Mouse (Mus musculus) hindbrain, embryonic 10.5 days (tissue): ENCODE measurements at regions not wholly inside any gene's neighbourhood (a gene's known extent, or its start where the extent isn't known, plus 50 kb on each side); places are given as distances from the start of the nearest gene placed in this dataset.
A peak's percentile ranks its signal among the peaks of the same experiment; 100 is the strongest.
"Not testable (repeated sequence)": the region's sequence is repeated elsewhere in the genome, so short reads cannot be mapped to it uniquely, and the experiment has no call there.

ENCODE experiments used
- DNase-seq: peaks from one replicate; pipeline ENCODE4 v3.0.0-alpha.2; 2017; ENCODE audit warnings: low spot score
- H3K27ac ChIP-seq: fragments of 300-500 bp; sonication (generic); 2 replicates; pipeline ENCODE4 v1.5.1; 2016; ENCODE audit warnings: mild to moderate bottlenecking, moderate library complexity
- H3K27me3 ChIP-seq: fragments of 300-500 bp; sonication (generic); 2 replicates; pipeline ENCODE4 v1.6.1; 2016; ENCODE audit warnings: mild to moderate bottlenecking; ENCODE audit not compliant: poor library complexity, insufficient read depth, severe bottlenecking
- H3K36me3 ChIP-seq: fragments of 300-500 bp; sonication (generic); 2 replicates; pipeline ENCODE4 v1.6.1; 2016; ENCODE audit warnings: mild to moderate bottlenecking, moderate library complexity
- H3K4me1 ChIP-seq: fragments of 300-500 bp; sonication (generic); replicated peaks from 2 replicates; pipeline ENCODE4 v1.6.1; 2016; ENCODE audit warnings: mild to moderate bottlenecking
- H3K4me3 ChIP-seq: fragments of 300-500 bp; sonication (generic); 2 replicates; pipeline ENCODE4 v1.5.1; 2016; ENCODE audit warnings: mild to moderate bottlenecking, moderate library complexity
- H3K9me3 ChIP-seq: fragments of 300-500 bp; sonication (generic); 2 replicates; pipeline ENCODE4 v1.6.1; 2016; ENCODE audit warnings: mild to moderate bottlenecking, moderate library complexity
- WGBS: fragments of 180-500 bp; shearing (Covaris S2); methylation state at CpG from one replicate; pipeline ENCODE4 v1.1.7; 2016; 5-methylcytosine and 5-hydroxymethylcytosine counted together

DNA sequence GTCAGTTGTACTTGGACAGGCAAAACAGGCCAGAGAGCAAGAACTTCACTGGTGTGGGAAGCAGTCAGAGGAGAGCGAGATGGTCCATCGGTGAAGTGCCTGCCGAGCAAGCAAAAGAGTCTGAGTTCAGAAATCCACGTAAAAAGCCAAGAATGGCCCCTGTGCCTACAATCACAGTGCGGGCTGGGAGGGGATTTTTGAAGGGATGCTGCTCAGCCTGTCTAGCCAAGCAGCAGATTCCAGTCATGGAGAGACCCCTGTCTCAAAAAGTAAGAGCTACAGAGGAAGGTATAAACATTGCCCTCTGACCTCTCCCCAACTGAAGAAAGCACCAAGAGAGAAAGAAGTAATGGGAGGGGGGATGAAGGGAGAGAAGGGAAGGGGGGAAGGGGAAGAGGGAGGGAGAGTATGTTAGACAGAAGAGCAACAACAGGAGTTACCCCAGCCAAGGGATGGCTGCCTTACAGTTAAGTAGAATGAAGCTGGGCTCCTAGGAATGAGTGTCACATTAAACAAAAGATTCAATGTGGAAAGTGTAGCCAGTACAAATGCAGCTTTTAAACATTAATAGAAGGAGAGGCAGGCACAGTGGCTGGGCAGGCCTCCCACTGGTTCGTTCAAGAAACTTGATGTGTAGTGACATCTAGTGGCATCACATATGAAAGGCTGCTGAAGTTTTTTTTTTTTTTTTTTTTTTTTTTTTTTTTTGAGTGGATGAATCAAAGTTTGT is 130.2 kb downstream of the Srek1 start:
- no peaks in the 10 kb centered on the region for H3K9me3 ChIP-seq
- H3K36me3 ChIP-seq, result no peaks in the 10 kb centered on the region
- H3K4me1 ChIP-seq, result peaks cover 10% of the 10 kb centered on the region
- WGBS, result 42% methylated on average over 6 of the region's 6 CpGs
- peak; percentile 16 for DNase-seq
- H3K27ac ChIP-seq, result peak overlapping the region; percentile 45
- no peaks in the 10 kb centered on the region for H3K27me3 ChIP-seq
- H3K4me3 ChIP-seq, result no peak overlapping the region

DNA sequence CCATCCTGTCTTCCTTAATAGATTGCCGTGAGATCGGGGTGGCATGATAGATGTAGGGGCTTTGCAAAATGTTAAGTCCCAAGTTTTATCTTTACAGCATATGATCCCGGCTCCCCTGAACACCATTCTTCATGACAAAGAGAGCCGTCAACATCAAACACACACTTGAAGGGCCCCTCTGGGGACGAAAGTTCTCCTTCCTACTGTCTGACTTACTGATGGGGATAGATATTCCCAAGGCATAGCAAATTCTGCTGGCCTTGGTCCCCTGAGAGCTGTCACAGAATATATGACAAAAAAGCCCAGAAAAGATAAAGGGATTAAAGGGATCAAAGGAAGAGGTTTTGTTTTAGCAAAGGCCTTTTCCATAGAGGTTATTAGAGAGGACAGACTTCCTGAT is 130.9 kb downstream of the Srek1 start:
- no peaks in the 10 kb centered on the region for H3K36me3 ChIP-seq
- no peak overlapping the region for H3K4me3 ChIP-seq
- 53% methylated on average over 5 of the region's 5 CpGs for WGBS
- H3K4me1 ChIP-seq, result peaks cover 10% of the 10 kb centered on the region
- DNase-seq, result no peak
- 0 out of 2 replicates have a peak overlapping the region, but pooled peaks have one; percentile 45 for H3K27ac ChIP-seq
- no peaks in the 10 kb centered on the region for H3K27me3 ChIP-seq
- no peaks in the 10 kb centered on the region for H3K9me3 ChIP-seq

DNA sequence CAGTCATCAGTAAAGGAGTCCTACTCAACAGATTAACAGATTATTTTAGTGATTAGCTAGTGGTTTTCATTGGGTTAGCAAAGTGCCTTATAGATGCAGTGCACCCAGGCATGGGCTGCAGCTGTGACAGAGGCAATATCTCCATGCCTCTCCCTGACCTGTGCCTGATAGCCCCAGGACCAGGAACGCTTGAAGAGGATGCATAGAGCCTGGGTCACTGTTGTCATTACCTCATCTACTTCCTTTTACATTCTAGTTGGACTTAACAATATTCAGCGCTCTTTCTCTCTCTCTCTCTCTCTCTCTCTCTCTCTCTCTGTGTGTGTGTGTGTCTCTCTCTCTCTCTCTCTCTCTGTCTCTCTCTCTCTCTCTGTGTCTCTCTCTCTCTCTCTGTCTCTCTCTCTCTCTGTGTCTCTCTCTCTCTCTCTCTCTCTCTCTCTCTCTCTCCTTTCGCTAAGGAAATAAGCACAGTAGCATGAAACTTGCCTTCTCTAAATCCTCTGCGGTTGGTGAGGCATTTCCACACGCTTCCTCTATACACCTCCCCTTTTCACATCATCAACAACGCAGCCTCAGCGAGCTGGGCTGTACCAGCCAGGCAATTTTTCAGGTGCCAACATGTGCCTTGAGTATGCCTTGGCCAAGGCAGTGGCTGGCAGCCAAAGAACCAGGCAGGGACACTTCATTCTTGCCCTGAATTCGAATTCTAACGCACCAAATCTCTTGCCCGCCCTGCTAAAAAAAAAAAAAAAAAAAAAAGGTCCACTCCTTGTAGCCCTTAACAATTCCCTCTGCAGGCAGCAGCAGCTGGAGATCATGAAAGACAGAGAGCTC is 131.6 kb downstream of the Srek1 start:
- H3K4me1 ChIP-seq, result peaks cover 10% of the 10 kb centered on the region
- no peaks in the 10 kb centered on the region for H3K9me3 ChIP-seq
- H3K27me3 ChIP-seq, result no peaks in the 10 kb centered on the region
- H3K4me3 ChIP-seq, result no peak overlapping the region
- 74% methylated on average over 10 of the region's 10 CpGs for WGBS
- DNase-seq, result no peak
- H3K36me3 ChIP-seq, result no peaks in the 10 kb centered on the region
- no peak overlapping the region for H3K27ac ChIP-seq

DNA sequence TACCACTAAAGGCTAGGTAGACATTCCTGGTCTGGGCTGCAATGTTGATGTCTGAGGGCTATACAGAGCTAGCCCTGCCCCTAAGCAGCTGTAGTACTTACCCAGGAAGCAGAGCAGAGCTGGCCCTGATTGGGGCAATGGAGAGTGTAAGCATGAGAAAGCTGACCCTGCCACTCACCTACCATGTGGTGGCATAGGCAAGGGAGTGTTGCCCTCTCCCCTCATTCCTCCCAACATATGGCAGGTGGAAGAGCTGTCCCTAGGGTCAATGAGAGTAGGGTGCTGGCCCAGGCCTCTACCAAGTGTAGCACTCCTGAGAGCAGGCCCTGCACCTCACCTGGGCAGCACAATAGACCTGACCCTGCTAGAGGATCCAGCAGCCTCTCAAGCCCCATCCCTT is 136.4 kb downstream of the Srek1 start:
- Histone ChIP-seq H3K9me3 (no peaks in the 10 kb centered on the region), H3K4me3 (no peak overlapping the region), H3K4me1 (no peaks in the 10 kb centered on the region), H3K27ac (no peak overlapping the region), H3K27me3 (no peaks in the 10 kb centered on the region), H3K36me3 (no peaks in the 10 kb centered on the region)
- no peak for DNase-seq

- no peak for DNase-seq
- Histone ChIP-seq H3K27ac (no peak overlapping the region), H3K4me3 (no peak overlapping the region), H3K36me3 (no peaks in the 10 kb centered on the region), H3K4me1 (no peaks in the 10 kb centered on the region), H3K9me3 (no peaks in the 10 kb centered on the region), H3K27me3 (no peaks in the 10 kb centered on the region)
- WGBS, result 90% methylated on average over 3 of the region's 3 CpGs
Measured at GRCm38 (mm10) chr13:103637414-103637813, 137.0 kb downstream of the Srek1 start.

- Histone ChIP-seq H3K36me3 (no peaks in the 10 kb centered on the region), H3K4me3 (no peak overlapping the region), H3K27ac (no peak overlapping the region), H3K4me1 (no peaks in the 10 kb centered on the region), H3K27me3 (no peaks in the 10 kb centered on the region), H3K9me3 (no peaks in the 10 kb centered on the region)
- DNase-seq, result no peak
- 90% methylated on average over 2 of the region's 2 CpGs for WGBS
Measured at GRCm38 (mm10) chr13:103636595-103636994, 137.8 kb downstream of the Srek1 start.

- Histone ChIP-seq H3K36me3 (no peaks in the 10 kb centered on the region), H3K27ac (no peak overlapping the region), H3K9me3 (no peaks in the 10 kb centered on the region), H3K4me3 (no peak overlapping the region), H3K4me1 (no peaks in the 10 kb centered on the region), H3K27me3 (no peaks in the 10 kb centered on the region)
- no peak for DNase-seq
- WGBS, result 86% methylated on average over 2 of the region's 2 CpGs
Measured at GRCm38 (mm10) chr13:103623810-103624209, 150.6 kb downstream of the Srek1 start.

- 74% methylated on average over 6 of the region's 6 CpGs for WGBS
- Histone ChIP-seq H3K4me3 (no peak overlapping the region), H3K27me3 (no peaks in the 10 kb centered on the region), H3K4me1 (no peaks in the 10 kb centered on the region), H3K27ac (no peak overlapping the region), H3K36me3 (no peaks in the 10 kb centered on the region), H3K9me3 (no peaks in the 10 kb centered on the region)
- no peak for DNase-seq
Measured at GRCm38 (mm10) chr13:103623319-103623718, 151.1 kb downstream of the Srek1 start.

DNA sequence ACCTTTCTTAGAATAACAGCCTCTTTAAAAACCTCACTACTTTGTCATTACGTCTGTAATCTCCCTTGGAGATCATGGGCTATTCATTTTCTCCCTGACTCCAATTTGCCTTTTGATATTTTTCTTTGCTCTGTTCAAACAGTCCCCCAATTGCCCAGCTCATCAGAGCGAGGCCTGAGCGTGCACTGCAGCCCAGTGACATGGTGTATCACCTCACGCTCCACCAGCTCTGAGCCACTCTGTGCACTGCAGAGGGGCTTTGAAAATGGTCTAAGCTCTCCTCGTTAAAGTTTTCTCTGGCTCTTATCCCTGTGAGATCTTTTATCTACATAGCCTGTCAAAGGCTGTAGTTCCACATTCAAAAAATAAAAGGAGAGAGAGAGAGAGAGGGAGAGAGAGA is 152.1 kb downstream of the Srek1 start:
- no peaks in the 10 kb centered on the region for H3K36me3 ChIP-seq
- WGBS, result 45% methylated on average over 5 of the region's 5 CpGs
- DNase-seq, result no peak
- H3K4me1 ChIP-seq, result no peaks in the 10 kb centered on the region
- no peaks in the 10 kb centered on the region for H3K27me3 ChIP-seq
- no peaks in the 10 kb centered on the region for H3K9me3 ChIP-seq
- no peak overlapping the region for H3K27ac ChIP-seq
- H3K4me3 ChIP-seq, result no peak overlapping the region

DNA sequence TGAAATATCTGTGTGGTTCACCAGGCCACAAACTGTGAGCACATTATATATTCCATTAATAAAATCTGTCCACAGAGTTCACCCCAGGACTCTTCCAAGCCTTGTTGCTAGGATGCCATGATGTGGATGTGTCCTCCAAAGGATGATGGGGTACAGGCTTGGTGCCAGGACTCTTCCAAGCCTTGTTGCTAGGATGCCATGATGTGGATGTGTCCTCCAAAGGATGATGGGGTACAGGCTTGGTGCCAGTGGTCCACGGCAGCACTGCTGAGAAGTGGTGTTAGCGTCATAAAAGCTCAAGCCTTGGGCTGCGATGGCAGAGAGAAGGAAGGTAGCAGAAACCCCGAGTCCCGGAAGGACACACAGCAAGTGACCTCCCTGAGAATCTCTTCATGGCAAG is 153.4 kb downstream of the Srek1 start:
- not testable (repeated sequence) for H3K4me3 ChIP-seq
- 91% methylated on average over 5 of the region's 5 CpGs for whole genome bisulfite sequencing

GRCm38 (mm10) chr13:103613333-103613725 is 161.1 kb downstream of the Srek1 start:
- Histone ChIP-seq H3K27me3 (no peaks in the 10 kb centered on the region), H3K27ac (no peak overlapping the region), H3K4me3 (no peak overlapping the region), H3K36me3 (no peaks in the 10 kb centered on the region), H3K4me1 (peaks cover 16% of the 10 kb centered on the region), H3K9me3 (no peaks in the 10 kb centered on the region)
- 89% methylated on average over 10 of the region's 10 CpGs for WGBS
- no peak for DNase-seq

More for the DNA sequence above, 153.4 kb downstream of the Srek1 start:
- H3K27me3 ChIP-seq, H3K36me3 ChIP-seq, H3K4me1 ChIP-seq, H3K9me3 ChIP-seq, H3K27ac ChIP-seq, DNase-seq: not testable (repeated sequence)

- H3K9me3 ChIP-seq, result no peaks in the 10 kb centered on the region
- peaks cover 16% of the 10 kb centered on the region for H3K4me1 ChIP-seq
- no peak for DNase-seq
- no peaks in the 10 kb centered on the region for H3K27me3 ChIP-seq
- WGBS, result 65% methylated on average over 11 of the region's 11 CpGs
- no peak overlapping the region; the same call in 1 of the 2 replicates for H3K27ac ChIP-seq
- no peak overlapping the region for H3K4me3 ChIP-seq
- H3K36me3 ChIP-seq, result no peaks in the 10 kb centered on the region
Measured at GRCm38 (mm10) chr13:103612720-103613332, 161.6 kb downstream of the Srek1 start.

DNA sequence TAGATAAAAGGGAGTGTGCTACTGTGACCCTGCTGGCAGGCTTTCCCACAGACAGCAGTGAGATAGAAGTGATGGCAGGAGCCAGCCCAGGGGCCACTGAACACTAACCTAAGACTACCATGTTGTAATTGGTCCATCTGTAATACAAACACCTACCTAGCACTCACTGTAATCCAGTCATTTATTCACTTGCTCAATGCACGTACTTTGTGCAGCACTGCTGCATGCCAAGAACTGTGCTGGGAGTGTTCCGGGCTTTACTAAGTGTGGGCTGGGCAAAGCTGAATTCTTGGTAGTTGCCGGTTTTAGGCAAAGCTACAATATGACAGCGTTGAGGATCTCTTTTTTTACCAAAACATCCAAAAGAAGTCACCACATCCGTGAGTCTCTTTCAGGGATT is 172.1 kb downstream of the Srek1 start:
- no peak overlapping the region for H3K27ac ChIP-seq
- no peak for DNase-seq
- H3K36me3 ChIP-seq, result no peaks in the 10 kb centered on the region
- H3K4me3 ChIP-seq, result no peak overlapping the region
- H3K4me1 ChIP-seq, result no peaks in the 10 kb centered on the region
- 91% methylated on average over 5 of the region's 5 CpGs for WGBS
- H3K27me3 ChIP-seq, result no peaks in the 10 kb centered on the region
- H3K9me3 ChIP-seq, result no peaks in the 10 kb centered on the region
